ENCODE assay signal across 22 mouse cellular contexts in the genomic region with DNA sequence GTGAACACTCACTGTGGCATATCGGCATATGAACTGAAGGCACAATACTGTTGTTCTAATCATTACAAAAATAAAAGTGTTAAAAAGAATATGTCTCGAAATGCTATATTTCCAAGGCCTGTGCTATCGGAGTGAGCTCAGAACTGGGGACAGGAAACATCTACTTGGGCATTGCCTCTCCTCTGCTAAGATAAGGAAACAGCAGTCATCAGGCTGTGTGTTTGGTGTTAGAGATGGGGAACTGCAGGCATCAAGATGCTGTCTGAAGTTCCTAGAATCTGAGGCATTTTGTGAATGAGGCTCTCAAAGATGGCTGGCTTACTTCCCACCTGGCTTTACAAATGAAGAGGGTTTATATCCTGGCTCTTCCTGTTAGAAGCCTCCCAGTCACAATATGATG.
"Had no signal": no experiment of that assay in that cellular context is flagged by ENCODE, and none has a peak within 500 bp of the region (broad histone marks: within the 10 kb centered on the region; RNA-seq: fewer than 3 reads in every experiment).

No protein-coding gene starts in this region.

- ATAC-seq: liver, postnatal 0 days; lung, postnatal 0 days; midbrain, embryonic 15.5 days had no signal

- H3K27me3 ChIP-seq: liver, embryonic 15.5 days; lung, embryonic 15.5 days; midbrain, embryonic 12.5 days; midbrain, embryonic 15.5 days; neural tube, embryonic 13.5 days; neural tube, embryonic 15.5 days had no signal

- H3K27ac ChIP-seq: liver, embryonic 15.5 days; lung, embryonic 15.5 days; macrophage; midbrain, embryonic 10.5 days; midbrain, embryonic 12.5 days; midbrain, embryonic 15.5 days; neural tube, embryonic 13.5 days; neural tube, embryonic 15.5 days had no signal

- H3K36me3 ChIP-seq: liver, embryonic 15.5 days; lung, embryonic 15.5 days; midbrain, embryonic 10.5 days; midbrain, embryonic 12.5 days; midbrain, embryonic 15.5 days; neural tube, embryonic 13.5 days; neural tube, embryonic 15.5 days had no signal

- H3K4me1 ChIP-seq: liver, embryonic 15.5 days; lung, embryonic 15.5 days; midbrain, embryonic 10.5 days; midbrain, embryonic 12.5 days; midbrain, embryonic 15.5 days; neural tube, embryonic 13.5 days; neural tube, embryonic 15.5 days had no signal

- H3K9me3 ChIP-seq: liver, embryonic 15.5 days; lung, embryonic 15.5 days; midbrain, embryonic 10.5 days; midbrain, embryonic 12.5 days; midbrain, embryonic 15.5 days; neural tube, embryonic 13.5 days; neural tube, embryonic 15.5 days had no signal

- DNase-seq: liver, postnatal 0 days; lung, adult 2 months; lung, postnatal 14 days; lung, postnatal 36 days; retina, postnatal 1 day; right cerebral cortex, adult 18-20 months; right cerebral cortex, postnatal 25 days; right cerebral cortex, postnatal 4 days; spleen, adult 18-20 months; thymus, adult 18-20 months; thymus, postnatal 14 days; thymus, postnatal 36 days had no signal

- H3K4me2 ChIP-seq: liver, embryonic 15.5 days; lung, embryonic 15.5 days; midbrain, embryonic 12.5 days; midbrain, embryonic 15.5 days; neural tube, embryonic 13.5 days; neural tube, embryonic 15.5 days had no signal

- H3K9ac ChIP-seq: liver, embryonic 15.5 days; liver, postnatal 0 days; lung, embryonic 15.5 days; midbrain, embryonic 12.5 days; midbrain, embryonic 15.5 days; neural tube, embryonic 13.5 days; neural tube, embryonic 15.5 days had no signal

- H3K4me3 ChIP-seq: liver, embryonic 15.5 days; lung, embryonic 15.5 days; midbrain, embryonic 10.5 days; midbrain, embryonic 12.5 days; midbrain, embryonic 15.5 days; myocyte; neural tube, embryonic 13.5 days; neural tube, embryonic 15.5 days had no signal
